Mouse (Mus musculus) gastrocnemius, adult 8-10 months (tissue): Measurements from ENCODE around the gene Zmym3. TPM values are rescaled to one million over a fixed set of nuclear protein-coding genes. Genes with fewer than 3 reads are reported as not detected.
"Not testable (repeated sequence)": the region's sequence is repeated elsewhere in the genome, so short reads cannot be mapped to it uniquely, and the experiment has no call there.

Experiments used
- DNase-seq, 2 experiments: peaks; one replicate each; pipeline ENCODE4 v3.0.0; 2022; ENCODE audit warnings: low spot score in 2 of 2
- total RNA-seq, 4 experiments: library from RNA; stranded (reverse); gene quantifications; 2 replicates each; pipeline ENCODE4 v1.2.4; 2022

Zmym3 gene
- total RNA-seq, 4 experiments from 2014 or later = 7.7 to 15.5 (median 11.4) TPM

GRCm38 (mm10) chrX:101376190-101376968, 44.3 kb downstream of the Zmym3 start, which contains the start of gene Gjb1:
Gene Gjb1, plus strand, starts transcription at chrX:101376378.
- DNase-seq = no peak

GRCm38 (mm10) chrX:101372946-101373345, 47.7 kb downstream of the Zmym3 start:
- no peak for DNase-seq

GRCm38 (mm10) chrX:101370573-101370972, 50.1 kb downstream of the Zmym3 start:
- DNase-seq = no peak

- DNase-seq = no peak
Observed at GRCm38 (mm10) chrX:101369001-101369400, 51.6 kb downstream of the Zmym3 start.

- DNase-seq = not testable (repeated sequence)
Observed at GRCm38 (mm10) chrX:101358902-101359301, 61.7 kb downstream of the Zmym3 start.

Other genes starting within 250 kb of the Zmym3 start
- 10 to 100 TPM; 28.5 to 35.0 (median 33.6) TPM for gene Snx12, start 198.3 kb downstream of the Zmym3 start, total RNA-seq
- 100 to 1,000 TPM; 131 to 157 (median 141) TPM for gene Foxo4, start 166.3 kb downstream of the Zmym3 start, total RNA-seq
- gene Gm614, start 156.9 kb downstream of the Zmym3 start, total RNA-seq = not detected
- gene Il2rg, start 152.6 kb downstream of the Zmym3 start, total RNA-seq = 1 to 10 TPM in 2 of 4 experiments, under 1 TPM in 2; 0.87 to 1.4 (median 1.0) TPM
- not detected for gene Gm20489, start 151.8 kb downstream of the Zmym3 start, total RNA-seq
- 10 to 100 TPM; 12.0 to 19.1 (median 14.3) TPM for gene Med12, start 146.8 kb downstream of the Zmym3 start, total RNA-seq
- gene Nlgn3, start 121.7 kb downstream of the Zmym3 start, total RNA-seq = under 1 TPM in 2 of 4 experiments, not detected in 2; 0.03 to 0.18 TPM
- gene Gjb1, start 44.5 kb downstream of the Zmym3 start, total RNA-seq = under 1 TPM in 3 of 4 experiments, not detected in 1; 0.17 to 0.35 (median 0.18) TPM
- 10 to 100 TPM; 30.2 to 40.7 (median 37.7) TPM for gene Nono, start 8.5 kb upstream of the Zmym3 start, total RNA-seq
- 100 to 1,000 TPM; 107 to 143 (median 129) TPM for gene Itgb1bp2, start 28.2 kb upstream of the Zmym3 start, total RNA-seq
- gene Taf1, start 111.9 kb upstream of the Zmym3 start, total RNA-seq = 10 to 100 TPM in 1 of 4 experiments, 1 to 10 TPM in 3; 7.0 to 10.3 (median 8.4) TPM
- gene Ogt, start 219.2 kb upstream of the Zmym3 start, total RNA-seq = 10 to 100 TPM; 58.9 to 75.0 (median 72.6) TPM